Mouse (Mus musculus) erythroblast, embryonic 14.5 days (primary cell): Measurements from ENCODE around the gene Atp9a. TPM values are rescaled to one million over a fixed set of nuclear protein-coding genes. Genes with fewer than 3 reads are reported as not detected.

ENCODE experiments used
- H3K27me3 ChIP-seq: 2 replicates; pipeline ENCODE4 v1.6.1; 2012; ENCODE audit warnings: inconsistent platforms; ENCODE audit not compliant: control insufficient read depth
- H3K36me3 ChIP-seq: 2 replicates; pipeline ENCODE4 v1.6.1; 2012; ENCODE audit warnings: mild to moderate bottlenecking, inconsistent platforms; ENCODE audit not compliant: control insufficient read depth
- H3K4me1 ChIP-seq: 2 replicates; pipeline ENCODE4 v1.6.1; 2012; ENCODE audit warnings: inconsistent platforms; ENCODE audit not compliant: control insufficient read depth
- H3K4me3 ChIP-seq: replicated peaks from 2 replicates; pipeline ENCODE3; 2012; ENCODE audit warnings: moderate library complexity, mild to moderate bottlenecking, inconsistent platforms
- H3K9me3 ChIP-seq: 2 replicates; pipeline ENCODE4 v1.6.1; 2012; ENCODE audit warnings: low read length, inconsistent platforms, mixed read lengths; ENCODE audit not compliant: control insufficient read depth
- GATA1 ChIP-seq: IDR thresholded peaks from 2 replicates; pipeline ENCODE4 v1.6.1; 2012; ENCODE audit warnings: low read length, inconsistent platforms, mixed read lengths
- TAL1 ChIP-seq: IDR thresholded peaks from 3 replicates; pipeline ENCODE4 v1.6.1; 2012; ENCODE audit warnings: low read length, inconsistent platforms, mixed read lengths
- polyA plus RNA-seq: library from polyadenylated mRNA; stranded (reverse); fragments of >175 nt; gene quantifications from 2 replicates; pipeline ENCODE4 v1.2.3, GENCODE M21; 2012

Gene Atp9a
- polyA plus RNA-seq, 1 experiment = 0.03 TPM

DNA sequence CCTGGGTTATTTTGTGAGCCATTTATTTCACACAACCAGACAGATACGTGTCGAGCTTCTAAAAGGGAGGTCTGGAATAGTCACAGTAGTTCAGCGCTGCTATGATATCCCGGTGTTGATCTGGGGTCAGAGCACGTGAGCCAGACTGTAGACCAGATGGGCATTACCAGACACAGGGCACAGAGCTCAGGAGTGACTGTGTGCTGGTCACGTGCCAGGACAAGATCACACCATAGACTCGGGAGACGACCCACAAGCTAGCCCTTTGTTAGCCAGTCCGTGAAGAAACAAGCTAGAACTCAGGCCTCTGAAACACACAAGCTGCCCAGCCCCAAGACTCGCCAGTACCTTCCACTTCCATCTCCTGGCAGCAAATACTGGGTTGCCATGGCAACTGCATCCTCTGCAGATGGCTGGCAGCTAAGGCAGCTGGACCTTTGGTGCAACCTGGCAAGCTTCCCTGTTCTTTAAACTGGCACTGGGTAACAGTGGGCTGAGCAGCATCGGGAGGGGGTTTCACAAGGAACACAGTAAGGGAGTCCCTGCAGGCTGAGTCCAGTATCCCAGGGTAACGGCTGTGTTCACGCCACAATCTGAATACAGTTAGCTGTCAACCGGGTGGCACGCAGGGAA, 63.4 kb downstream of the Atp9a start:
- H3K4me1 ChIP-seq = no peaks in the 10 kb centered on the region
- TF ChIP-seq GATA1 = no peak
- no peak for TF ChIP-seq TAL1
- no peaks in the 10 kb centered on the region for H3K27me3 ChIP-seq
- no peak overlapping the region for H3K4me3 ChIP-seq
- peaks cover 19% of the 10 kb centered on the region for H3K9me3 ChIP-seq
- H3K36me3 ChIP-seq = no peaks in the 10 kb centered on the region

GRCm38 (mm10) chr2:168677650-168678049, 64.6 kb downstream of the Atp9a start:
- Histone ChIP-seq H3K4me1 (no peaks in the 10 kb centered on the region), H3K9me3 (peaks cover 19% of the 10 kb centered on the region), H3K4me3 (no peak overlapping the region), H3K36me3 (no peaks in the 10 kb centered on the region; the same call in 1 of the 2 replicates), H3K27me3 (no peaks in the 10 kb centered on the region)
- TF ChIP-seq TAL1 = no peak
- no peak for TF ChIP-seq GATA1

GRCm38 (mm10) chr2:168671724-168672123, 70.5 kb downstream of the Atp9a start:
- H3K27me3 ChIP-seq = no peaks in the 10 kb centered on the region
- no peak overlapping the region for H3K4me3 ChIP-seq
- H3K4me1 ChIP-seq = no peaks in the 10 kb centered on the region
- TF ChIP-seq TAL1 (no peak), GATA1 (no peak)
- no peaks in the 10 kb centered on the region; the same call in 1 of the 2 replicates for H3K36me3 ChIP-seq
- H3K9me3 ChIP-seq = peaks cover 3% of the 10 kb centered on the region; the same call in 1 of the 2 replicates

- H3K4me1 ChIP-seq = no peaks in the 10 kb centered on the region
- H3K4me3 ChIP-seq = no peak overlapping the region
- TF ChIP-seq GATA1 (no peak), TAL1 (no peak)
- no peaks in the 10 kb centered on the region for H3K27me3 ChIP-seq
- H3K9me3 ChIP-seq = peaks cover 2% of the 10 kb centered on the region; the same call in 1 of the 2 replicates
- no peaks in the 10 kb centered on the region; the same call in 1 of the 2 replicates for H3K36me3 ChIP-seq
Measured at GRCm38 (mm10) chr2:168670241-168670640, 72.0 kb downstream of the Atp9a start.

GRCm38 (mm10) chr2:168669762-168670161, 72.4 kb downstream of the Atp9a start:
- no peaks in the 10 kb centered on the region for H3K27me3 ChIP-seq
- no peaks in the 10 kb centered on the region for H3K4me1 ChIP-seq
- no peaks in the 10 kb centered on the region; the same call in 1 of the 2 replicates for H3K36me3 ChIP-seq
- no peaks in the 10 kb centered on the region; the same call in 1 of the 2 replicates for H3K9me3 ChIP-seq
- no peak overlapping the region for H3K4me3 ChIP-seq
- no peak for TF ChIP-seq GATA1
- no peak for TF ChIP-seq TAL1

DNA sequence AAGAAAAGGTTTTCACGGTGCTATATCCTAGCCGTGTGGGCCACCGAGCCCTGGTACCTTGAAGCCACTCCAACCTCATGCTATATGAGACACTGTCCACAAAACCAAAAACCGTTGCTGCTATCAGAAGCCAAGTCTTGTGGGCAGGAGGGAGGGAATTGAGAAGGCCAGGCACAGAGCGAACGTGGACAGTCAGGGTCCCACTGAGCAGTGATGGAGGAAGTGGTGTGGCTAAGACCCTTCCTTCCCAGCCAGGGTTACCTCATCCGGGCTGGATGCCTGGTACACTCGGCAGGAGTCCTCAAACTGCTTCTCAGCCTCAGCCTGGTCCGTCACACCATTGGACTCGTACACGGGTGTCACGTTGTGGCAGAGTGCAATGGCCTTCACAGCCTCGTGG, 74.5 kb downstream of the Atp9a start:
- no peak for TF ChIP-seq TAL1
- no peak for TF ChIP-seq GATA1
- H3K9me3 ChIP-seq = no peaks in the 10 kb centered on the region
- H3K27me3 ChIP-seq = no peaks in the 10 kb centered on the region
- no peak overlapping the region for H3K4me3 ChIP-seq
- no peaks in the 10 kb centered on the region; the same call in 1 of the 2 replicates for H3K36me3 ChIP-seq
- H3K4me1 ChIP-seq = no peaks in the 10 kb centered on the region

DNA sequence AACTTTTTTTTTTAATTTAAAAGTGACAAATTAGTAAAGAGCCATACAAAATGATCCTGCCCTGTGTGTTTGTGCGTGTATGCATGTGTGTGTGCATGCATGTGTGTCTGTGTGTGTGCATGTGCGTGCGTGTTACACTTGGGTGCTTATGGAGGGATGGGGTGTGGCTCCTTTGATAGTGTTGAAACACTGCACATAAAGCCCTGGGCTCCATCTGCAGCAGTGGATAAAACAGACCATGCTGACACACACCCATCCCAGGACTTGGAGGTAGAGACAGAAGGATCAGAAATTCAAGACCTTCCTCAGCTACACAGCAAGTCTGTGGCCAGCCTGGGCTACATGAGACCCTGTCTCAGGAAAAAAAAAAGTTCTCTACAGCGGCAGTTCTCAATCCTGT, 76.5 kb downstream of the Atp9a start:
- Histone ChIP-seq H3K4me1 (no peaks in the 10 kb centered on the region), H3K36me3 (no peaks in the 10 kb centered on the region), H3K4me3 (no peak overlapping the region), H3K27me3 (no peaks in the 10 kb centered on the region), H3K9me3 (no peaks in the 10 kb centered on the region)
- TF ChIP-seq TAL1 (no peak), GATA1 (no peak)

- Histone ChIP-seq H3K27me3 (no peaks in the 10 kb centered on the region), H3K4me1 (no peaks in the 10 kb centered on the region), H3K36me3 (no peaks in the 10 kb centered on the region), H3K4me3 (no peak overlapping the region), H3K9me3 (no peaks in the 10 kb centered on the region)
- no peak for TF ChIP-seq GATA1
- TF ChIP-seq TAL1 = no peak
Measured at GRCm38 (mm10) chr2:168663716-168664115, 78.5 kb downstream of the Atp9a start.

DNA sequence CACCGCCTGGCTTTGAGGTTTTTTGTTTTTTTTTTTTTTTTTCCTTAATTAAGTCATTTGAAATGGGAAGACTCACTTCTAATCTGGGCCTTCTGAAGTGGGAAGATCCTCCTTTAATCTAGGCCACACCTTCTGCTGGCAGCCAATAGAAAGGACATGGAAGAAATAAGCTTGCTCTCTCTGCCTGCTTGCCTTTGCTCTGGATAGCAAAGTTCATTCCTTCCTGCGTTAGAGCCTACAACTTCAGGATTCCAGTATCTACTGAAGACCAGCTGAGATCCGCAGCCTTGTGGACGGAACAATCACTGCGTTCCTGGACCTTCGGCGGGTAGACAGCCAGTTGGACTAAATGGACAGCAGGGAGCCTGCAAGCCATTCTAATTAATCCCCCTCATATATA, 79.0 kb downstream of the Atp9a start:
- Histone ChIP-seq H3K36me3 (no peaks in the 10 kb centered on the region), H3K4me3 (no peak overlapping the region), H3K4me1 (no peaks in the 10 kb centered on the region), H3K9me3 (no peaks in the 10 kb centered on the region), H3K27me3 (no peaks in the 10 kb centered on the region)
- no peak for TF ChIP-seq GATA1
- no peak for TF ChIP-seq TAL1

DNA sequence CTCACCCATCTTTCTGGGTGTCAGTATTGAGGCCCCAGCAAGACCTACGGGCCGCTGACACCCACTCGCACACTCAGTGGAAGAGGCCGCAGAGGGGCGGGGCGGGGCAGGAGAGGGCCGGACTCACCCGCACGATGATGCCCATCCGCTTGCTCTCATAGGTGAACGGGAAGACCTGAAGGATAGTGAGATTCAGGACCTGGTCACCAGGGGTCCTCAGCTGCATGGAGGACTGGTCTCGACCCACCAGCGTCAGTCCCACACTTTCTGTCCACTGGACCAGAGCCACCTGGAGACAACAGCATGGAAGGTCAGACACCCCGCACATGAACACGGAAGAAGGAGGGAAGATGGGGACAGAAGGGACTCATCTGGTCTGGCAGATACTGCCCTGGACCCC, 80.4 kb downstream of the Atp9a start:
- H3K27me3 ChIP-seq = no peaks in the 10 kb centered on the region
- H3K9me3 ChIP-seq = no peaks in the 10 kb centered on the region
- no peak overlapping the region for H3K4me3 ChIP-seq
- H3K36me3 ChIP-seq = no peaks in the 10 kb centered on the region
- TF ChIP-seq TAL1 = no peak
- TF ChIP-seq GATA1 = no peak
- H3K4me1 ChIP-seq = no peaks in the 10 kb centered on the region
